Mouse (Mus musculus) naive thymus-derived CD4-positive, alpha-beta T cell, adult 2 months (primary cell): ENCODE measurements around the gene Grik5.
"Not testable (repeated sequence)": the region's sequence is repeated elsewhere in the genome, so short reads cannot be mapped to it uniquely, and the experiment has no call there.

Source experiments
- DNase-seq: peaks from one replicate; pipeline ENCODE4 v3.0.0-alpha.2; 2011; ENCODE audit warnings: low read depth

Gene Grik5

GRCm38 (mm10) chr7:25079496-25080026, 7.4 kb upstream of the Grik5 start:
- DNase-seq, result no peak

DNA sequence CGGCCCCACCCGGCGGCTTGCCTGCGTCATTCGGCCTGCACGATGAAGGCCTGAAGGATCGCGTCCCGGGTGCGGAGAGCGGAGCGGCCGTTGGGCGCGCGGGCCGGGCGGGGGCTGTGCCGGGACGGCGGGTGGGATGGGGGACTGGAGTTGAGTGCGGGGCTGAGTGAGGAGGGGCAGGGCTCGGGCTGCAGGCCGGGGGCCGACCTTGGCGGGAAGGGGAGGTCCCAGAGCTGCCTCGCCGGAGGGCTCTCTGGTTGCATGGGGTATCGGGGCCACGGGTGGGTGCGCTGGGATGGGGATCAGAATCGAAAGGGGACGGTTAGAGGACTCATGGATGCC, 5.2 kb upstream of the Grik5 start:
- no peak for DNase-seq

GRCm38 (mm10) chr7:25076663-25077413, 4.7 kb upstream of the Grik5 start:
- DNase-seq, result peak; percentile 98

DNA sequence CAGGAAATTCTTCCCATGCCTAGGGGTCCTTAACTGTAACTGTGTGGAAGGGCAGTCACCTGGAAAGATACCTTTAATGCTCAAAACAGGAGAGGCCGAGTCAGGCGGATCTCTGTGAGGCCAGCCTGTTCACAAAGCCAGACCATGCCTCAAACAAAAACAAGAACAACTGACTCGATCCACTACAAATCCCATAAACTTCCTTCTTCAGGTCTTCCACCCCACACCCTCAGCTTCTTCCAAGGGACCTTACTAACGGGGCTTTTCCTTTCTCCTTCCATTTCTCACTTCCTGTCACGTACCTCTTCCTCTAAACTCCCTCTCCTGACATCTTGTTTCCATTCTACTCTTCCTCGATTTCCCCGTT, 4.1 kb upstream of the Grik5 start:
- peak; percentile 40 for DNase-seq

- DNase-seq, result no peak
These were observed 1.8 kb upstream of the Grik5 start for GRCm38 (mm10) chr7:25073924-25074323.

- peak; percentile 45 for DNase-seq
These were observed 707 bp upstream of the Grik5 start for GRCm38 (mm10) chr7:25072716-25073390.

DNA sequence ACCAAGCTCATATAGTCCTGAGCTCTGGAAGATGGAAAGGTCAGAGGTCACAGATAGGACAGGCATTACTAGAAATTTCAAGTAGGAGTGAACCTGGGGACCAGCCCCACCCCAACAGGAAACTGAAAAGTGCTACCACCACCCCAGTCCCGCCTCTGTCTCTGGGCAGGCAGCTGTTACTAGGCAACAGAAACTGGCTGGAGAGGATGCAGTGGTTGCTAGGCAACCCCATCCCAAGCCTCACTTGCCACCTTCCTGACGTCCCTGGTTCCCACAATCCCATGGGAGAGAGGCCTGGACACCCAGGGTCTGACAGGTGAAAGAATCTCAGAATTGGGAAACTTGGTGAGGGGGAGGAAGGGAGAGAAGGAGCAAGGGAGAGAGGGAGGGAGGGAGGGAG, 3.4 kb downstream of the Grik5 start:
- DNase-seq, result no peak

DNA sequence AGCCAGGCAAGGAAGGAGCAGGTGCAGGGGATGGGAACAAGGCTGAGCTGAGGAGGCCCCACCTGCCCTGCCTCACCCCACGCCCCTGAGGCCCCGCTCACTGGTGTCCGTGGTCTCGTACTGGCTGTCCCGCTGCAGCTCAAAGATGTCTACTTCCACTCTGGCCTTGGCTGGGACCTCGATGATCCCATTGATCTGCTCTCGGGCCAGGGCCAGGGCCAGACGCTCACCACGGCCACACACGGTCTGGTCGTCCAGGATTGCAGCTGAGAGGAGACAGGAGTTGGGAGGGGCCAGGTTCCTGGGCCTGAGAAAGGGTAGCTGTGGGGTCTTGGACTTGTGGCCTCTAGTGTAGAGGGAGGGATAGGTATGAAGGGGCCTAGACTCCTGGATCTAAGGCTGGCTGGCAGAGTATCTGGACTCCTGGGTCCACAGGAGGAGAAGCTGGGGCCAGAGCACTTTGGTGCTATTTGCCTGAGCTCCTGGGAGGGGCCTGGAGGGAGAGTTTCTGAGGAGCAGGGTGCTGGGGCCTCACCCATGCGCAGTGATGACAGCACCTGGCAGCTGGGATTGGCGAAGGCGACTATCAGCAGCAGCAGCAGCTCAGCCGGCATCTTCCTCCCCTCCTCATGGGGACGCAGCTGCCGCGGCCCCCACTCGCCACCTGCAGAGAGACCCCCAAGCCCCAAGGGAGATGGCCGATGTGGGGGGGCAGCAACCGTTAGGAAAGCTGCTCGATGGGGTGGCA, 4.1 kb downstream of the Grik5 start:
- no peak for DNase-seq

GRCm38 (mm10) chr7:25067338-25067737, 4.8 kb downstream of the Grik5 start:
- DNase-seq, result no peak

DNA sequence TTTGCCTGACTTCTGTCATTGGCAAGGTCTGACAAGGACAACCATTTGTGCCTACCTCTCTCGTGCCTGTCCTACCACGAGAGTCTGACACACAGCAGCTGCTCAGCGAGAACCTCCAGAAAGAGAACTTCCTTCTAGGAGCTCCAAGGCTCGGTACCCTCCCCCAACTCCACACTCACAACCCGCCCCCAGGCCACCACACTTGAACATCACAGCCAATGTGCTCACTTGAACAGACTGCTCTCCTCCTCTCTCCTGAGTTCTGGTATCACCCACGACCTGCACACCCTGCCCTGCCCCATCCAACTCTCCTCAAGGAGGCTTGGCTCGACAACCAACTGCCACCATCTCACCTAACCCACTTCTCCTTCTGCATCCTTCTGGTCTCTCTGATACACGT, 8.2 kb downstream of the Grik5 start:
- no peak for DNase-seq

- no peak for DNase-seq
These were observed 8.8 kb downstream of the Grik5 start for GRCm38 (mm10) chr7:25063346-25063745.

DNA sequence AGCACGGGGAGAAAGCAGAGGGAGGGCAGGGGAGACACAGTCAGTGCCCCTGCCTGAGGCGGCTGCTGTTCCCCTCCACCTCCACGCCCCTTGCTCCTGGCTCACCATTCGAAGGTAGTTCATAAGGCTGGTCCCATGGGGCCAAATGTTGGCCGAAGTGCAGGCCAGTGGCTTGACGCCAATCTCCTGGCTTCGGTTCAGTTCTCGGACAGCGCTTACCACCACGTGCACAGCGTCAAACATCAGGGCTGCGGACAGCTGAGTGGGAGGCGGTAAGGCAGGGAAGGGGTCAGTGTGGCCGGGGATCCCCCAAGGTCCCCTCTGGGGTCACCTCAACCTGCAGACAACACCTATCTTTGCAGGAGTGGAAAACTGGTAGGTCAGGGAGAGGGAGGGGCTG, 13.3 kb downstream of the Grik5 start:
- DNase-seq, result no peak

DNA sequence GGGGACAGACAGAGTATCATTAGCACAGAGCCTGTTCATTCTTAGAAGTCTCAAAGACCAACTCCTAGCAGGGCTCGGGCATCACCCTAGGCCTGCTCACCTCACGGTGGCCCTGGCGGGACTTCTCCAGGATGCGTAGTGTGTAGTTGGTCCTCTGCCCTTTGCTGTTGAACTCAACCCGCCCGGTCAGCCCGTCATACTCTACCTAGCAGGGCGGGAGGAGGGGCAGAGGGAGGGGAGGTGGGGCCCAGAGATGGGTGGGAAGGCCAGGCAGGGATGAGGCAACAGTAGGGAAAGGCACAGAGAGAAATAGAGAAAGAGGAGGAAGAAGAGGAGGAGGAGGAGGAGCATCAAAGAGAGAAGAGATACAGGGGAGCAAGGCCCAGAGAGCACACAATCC, 13.8 kb downstream of the Grik5 start:
- no peak for DNase-seq

- DNase-seq, result no peak
These were observed 14.3 kb downstream of the Grik5 start for GRCm38 (mm10) chr7:25057888-25058287.

DNA sequence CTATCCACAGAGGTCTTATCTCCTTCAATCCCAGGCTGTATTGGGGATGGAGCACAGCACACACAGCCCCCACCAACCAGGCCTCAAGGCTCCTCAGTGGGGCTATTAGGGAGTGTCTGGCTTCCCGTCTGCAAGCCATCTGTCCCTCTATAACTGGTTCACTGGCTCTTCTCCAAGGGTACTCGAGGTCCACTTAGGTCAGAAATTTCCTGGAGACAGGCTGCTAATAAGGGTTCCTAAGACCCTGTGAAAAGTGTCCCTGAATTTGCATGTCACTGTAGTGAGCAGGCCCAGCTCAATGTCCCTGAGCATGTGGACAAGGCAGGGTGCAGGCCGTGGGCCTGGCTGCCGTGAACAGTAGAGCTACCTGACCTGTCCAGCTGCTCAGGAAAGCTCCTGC, 15.2 kb downstream of the Grik5 start:
- no peak for DNase-seq

- DNase-seq, result no peak
These were observed 19.6 kb downstream of the Grik5 start for GRCm38 (mm10) chr7:25052587-25052986.

- DNase-seq, result no peak
These were observed 22.7 kb downstream of the Grik5 start for GRCm38 (mm10) chr7:25049295-25049930.

DNA sequence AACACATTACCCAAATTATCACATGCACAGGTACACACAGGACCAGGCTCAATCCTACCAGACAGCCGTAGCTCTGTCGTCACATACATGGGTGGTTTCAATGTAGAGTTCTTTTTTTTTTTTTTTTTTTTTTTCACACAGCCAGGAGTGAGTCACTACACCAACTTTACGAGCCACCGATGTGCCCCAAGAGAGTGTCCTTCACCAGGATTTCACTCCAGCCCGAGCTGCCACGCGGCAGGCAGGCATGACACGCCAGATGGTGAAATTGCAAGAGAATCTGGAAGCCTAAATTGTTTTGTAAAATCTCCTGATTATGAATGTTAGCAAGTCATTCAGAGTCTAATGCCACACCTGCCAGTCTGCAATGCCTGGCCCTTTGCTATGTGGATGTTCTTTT, 24.8 kb downstream of the Grik5 start:
- no peak for DNase-seq

GRCm38 (mm10) chr7:25044599-25044998, 27.5 kb downstream of the Grik5 start:
- DNase-seq, result not testable (repeated sequence)

DNA sequence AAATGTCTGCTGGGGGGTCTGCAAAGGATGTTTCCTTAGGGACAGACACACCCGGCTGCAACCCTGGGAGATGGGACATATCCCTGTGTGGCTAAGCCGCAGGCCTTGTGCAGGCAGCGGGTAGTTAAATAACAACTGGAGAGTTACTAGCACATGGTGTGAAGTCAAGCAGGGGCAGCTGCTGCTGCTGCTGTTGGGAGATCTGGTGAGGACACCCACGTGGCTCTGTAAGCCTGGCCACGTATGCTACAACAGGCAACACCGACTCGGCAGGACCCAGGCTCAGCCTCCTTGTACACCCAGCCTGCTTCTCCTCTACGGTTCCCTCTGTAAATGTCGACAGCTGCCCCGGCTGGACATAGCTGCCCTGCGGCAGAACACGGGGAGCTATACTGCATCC, 30.2 kb downstream of the Grik5 start:
- no peak for DNase-seq

- DNase-seq, result peak; percentile 78
These were observed 36.2 kb downstream of the Grik5 start for GRCm38 (mm10) chr7:25035916-25036315.

- no peak for DNase-seq
These were observed 37.4 kb downstream of the Grik5 start for GRCm38 (mm10) chr7:25034796-25035195.
